ENCODE assay signal across 1 mouse cellular context in the genomic region with DNA sequence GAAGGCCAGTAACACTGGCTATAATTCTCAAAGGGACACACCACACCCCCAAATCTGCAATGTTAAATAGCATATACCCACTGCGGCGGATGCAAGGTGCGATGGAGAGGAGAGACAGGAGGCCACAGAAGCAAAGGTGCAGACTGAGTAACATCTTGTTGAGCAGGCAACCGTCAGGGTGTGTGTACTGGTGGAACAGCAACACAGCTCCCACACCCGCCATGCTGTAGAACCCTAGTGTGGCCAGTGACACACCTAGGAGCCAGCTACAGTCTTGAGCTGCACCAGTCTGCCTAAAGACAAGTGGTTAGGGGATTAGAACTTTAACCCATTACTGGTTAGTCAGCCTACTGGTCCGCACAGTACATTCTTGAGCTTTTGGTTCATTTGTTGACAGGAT.
TF ChIP-seq lines count a peak whose summit lies in the region.

No protein-coding gene starts in this region.

TF ChIP-seq in MEL, 35 proteins besides CTCF, POLR2A, EP300 and RAD21:
- 0 out of 2 replicates have a peak, but pooled peaks have one; percentile 40 for TF ChIP-seq POLR2AphosphoS2 (IDR thresholded peaks at IDR 0.05; ENCODE audit: low read length)
- no peak for TF ChIP-seq MAFK (IDR thresholded peaks at IDR 0.05; ENCODE audit: borderline replicate concordance, low read depth, low read length)
- no peak for TF ChIP-seq SMC3 (IDR thresholded peaks at IDR 0.05; ENCODE audit: low read depth, low read length)
- no peak for TF ChIP-seq MAX (IDR thresholded peaks at IDR 0.05; ENCODE audit: low read length)
- TF ChIP-seq MYB (IDR thresholded peaks at IDR 0.05; ENCODE audit: low read depth, low read length) = no peak
- no peak for TF ChIP-seq ZNF384 (IDR thresholded peaks at IDR 0.05; ENCODE audit: low read depth, low read length)
- TF ChIP-seq NELFE (IDR thresholded peaks at IDR 0.05; ENCODE audit: low read depth, low read length) = no peak
- no peak for TF ChIP-seq ETS1 (IDR thresholded peaks at IDR 0.05; ENCODE audit: low read depth, low read length)
- no peak for TF ChIP-seq NRF1 (IDR thresholded peaks at IDR 0.05; ENCODE audit: insufficient read depth, low read depth, low read length, poor library complexity, severe bottlenecking)
